Mouse (Mus musculus) CD4-positive, CD25-positive, alpha-beta regulatory T cell (primary cell): ENCODE data around the gene Mthfd2l. TPM values are rescaled to one million over a fixed set of nuclear protein-coding genes. Genes with fewer than 3 reads are reported as not detected.

ENCODE experiments used
- polyA plus RNA-seq: library from polyadenylated mRNA; unstranded; fragments of 100-300 nt; shearing (Covaris generic); gene quantifications from one replicate; pipeline ENCODE4 v1.2.1, GENCODE M21; 2017

The Mthfd2l gene
- polyA plus RNA-seq: 16.6 TPM

DNA sequence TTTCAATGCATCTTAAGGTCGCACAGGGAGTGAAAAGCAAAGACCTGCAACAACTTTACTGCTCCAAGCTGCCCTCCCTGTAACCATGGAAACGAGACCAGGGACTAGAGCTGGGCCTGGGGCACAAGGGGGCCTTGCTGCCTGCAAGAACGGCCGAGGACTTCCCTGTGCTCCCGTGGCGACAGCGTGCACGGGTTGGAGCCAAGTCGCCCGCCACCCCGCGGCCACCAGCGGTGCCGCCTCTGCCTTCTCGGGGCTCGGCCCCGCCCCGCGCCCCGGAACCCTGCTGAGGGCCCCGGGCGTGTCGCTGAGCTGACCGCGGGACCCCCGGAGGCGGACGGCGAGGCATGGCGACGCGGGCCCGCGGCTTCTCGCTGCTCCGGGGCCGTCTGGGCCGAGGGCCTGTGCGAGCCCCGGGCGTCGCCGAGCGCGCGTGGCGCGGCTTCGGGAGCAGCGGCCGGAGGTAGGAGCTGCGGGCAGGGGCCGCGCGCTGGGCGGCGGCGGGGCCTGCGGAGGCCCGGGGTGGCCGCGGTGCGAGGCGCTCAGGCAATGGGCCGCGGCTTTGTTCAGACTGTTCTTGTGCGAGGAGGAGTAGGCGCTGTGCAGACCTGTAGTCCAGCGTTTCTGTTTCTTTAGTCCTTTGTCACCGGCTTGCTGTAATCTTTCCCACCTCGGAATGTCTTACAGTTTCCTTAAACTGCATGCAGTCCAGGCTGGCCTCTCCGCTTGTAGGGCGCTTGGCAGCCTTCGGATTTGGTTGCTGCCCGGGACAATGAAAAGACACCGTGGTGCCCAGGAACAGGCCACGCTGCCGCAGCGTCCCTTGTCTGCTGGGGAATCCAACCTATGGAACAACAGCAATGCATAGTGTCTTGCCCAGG lies at the start of gene Mthfd2l:
TSS of gene Mthfd2l (plus strand) at position 147 of the 881 bp plus-strand sequence.

DNA sequence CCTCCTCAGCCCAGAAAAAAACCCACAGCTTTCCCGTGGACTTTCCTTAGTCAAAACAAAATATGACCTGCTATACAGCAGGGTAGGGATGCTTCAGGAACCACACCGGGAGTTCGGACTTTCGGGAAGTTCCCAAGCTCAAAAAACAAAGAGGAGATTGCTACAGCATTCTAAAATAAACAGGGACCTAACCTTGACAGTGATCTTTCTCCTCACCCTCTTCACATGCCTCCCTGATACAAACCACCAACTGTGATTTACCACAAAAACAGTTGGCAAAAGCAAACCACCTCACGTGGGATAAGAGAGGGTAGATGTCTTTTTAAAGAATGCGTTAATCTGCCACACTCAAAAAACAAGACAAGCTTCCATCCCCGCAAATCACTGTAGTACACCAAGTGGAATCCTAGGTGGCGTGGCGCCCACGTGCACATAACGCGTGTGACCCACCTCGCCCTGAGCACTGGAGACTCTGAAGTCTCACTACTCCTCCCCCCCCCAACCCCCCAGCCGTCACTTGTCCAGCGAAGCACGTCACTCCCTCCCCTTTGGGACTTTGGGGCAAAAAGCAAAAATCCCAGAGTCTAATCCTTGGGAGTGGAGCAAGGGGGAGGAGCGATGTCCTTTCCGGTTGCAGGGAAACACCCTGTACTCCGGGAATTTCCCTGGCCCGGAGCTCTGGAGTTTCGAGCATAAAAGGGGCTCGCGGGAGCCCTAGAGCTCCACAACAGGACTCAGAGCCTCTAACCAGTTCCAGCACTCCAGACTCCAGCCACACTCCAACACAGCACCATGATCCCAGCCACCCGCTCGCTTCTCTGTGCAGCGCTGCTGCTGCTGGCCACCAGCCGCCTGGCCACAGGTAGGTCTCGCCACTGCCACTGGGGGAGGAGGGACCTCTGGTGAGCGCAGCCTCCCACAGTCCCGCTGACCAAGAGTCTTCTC lies 40.1 kb upstream of the Mthfd2l start, which contains the start of gene Cxcl1:
TSS of gene Cxcl1 (plus strand) at position 723 of the 945 bp plus-strand sequence.

DNA sequence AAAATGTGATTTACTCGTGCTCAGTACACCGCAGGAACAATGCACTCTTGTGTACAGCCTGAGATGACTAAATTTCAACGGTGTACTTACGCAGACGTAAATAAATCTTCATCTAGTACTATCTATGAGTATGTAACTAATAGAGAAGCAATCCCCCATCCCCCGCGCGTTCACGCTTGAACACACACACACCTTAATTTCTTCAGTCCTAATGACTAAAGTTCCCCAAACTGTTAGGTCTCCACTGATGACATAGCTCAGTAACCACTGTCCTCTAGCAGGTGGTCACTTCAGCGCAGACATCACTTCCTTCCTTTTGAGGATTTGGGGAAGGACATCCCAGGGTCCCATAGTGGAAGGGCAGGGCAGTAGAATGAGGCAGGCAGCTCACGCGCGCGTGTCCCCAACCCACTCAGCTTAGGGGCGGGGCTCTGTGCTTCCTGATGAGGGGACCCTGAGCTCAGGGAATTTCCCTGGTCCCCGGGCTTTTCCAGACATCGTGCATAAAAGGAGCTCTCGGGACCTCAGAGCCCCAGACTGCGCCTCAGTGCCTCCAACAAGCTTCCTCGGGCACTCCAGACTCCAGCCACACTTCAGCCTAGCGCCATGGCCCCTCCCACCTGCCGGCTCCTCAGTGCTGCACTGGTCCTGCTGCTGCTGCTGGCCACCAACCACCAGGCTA lies 27.4 kb upstream of the Mthfd2l start, which contains the start of gene Cxcl2:
TSS of gene Cxcl2 (plus strand) at position 533 of the 682 bp plus-strand sequence.

DNA sequence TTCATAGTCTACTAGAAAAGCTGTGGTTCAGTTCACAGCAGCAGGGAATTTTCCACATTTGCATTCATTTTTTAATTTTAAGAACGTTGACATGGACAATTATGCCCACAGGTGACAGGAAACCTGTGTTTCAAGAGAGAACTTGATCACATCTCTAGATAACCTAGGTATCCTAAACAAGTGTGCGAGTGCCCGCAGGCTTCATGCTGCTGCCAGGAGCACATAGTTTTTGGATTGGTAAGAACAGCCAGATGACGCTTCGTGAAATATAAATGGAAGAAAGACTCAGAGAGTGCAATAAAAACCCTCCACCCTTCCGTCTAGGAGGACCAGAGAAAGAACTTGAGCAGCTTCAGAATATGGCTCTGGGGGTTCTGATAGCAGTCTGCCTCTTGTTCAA lies 96.2 kb downstream of the Mthfd2l start, which contains the start of gene Epgn:
TSS of gene Epgn (plus strand) at position 301 of the 400 bp plus-strand sequence.

Other genes starting within 250 kb of the Mthfd2l start
- gene Cxcl5, start 171.8 kb upstream of the Mthfd2l start, polyA plus RNA-seq: not detected
- gene Ppbp, start 162.6 kb upstream of the Mthfd2l start, polyA plus RNA-seq: 0.22 TPM
- gene Pf4, start 158.7 kb upstream of the Mthfd2l start, polyA plus RNA-seq: not detected
- 0.38 TPM for gene Cxcl3, start 145.0 kb upstream of the Mthfd2l start, polyA plus RNA-seq
- not detected for gene Cxcl15, start 136.6 kb upstream of the Mthfd2l start, polyA plus RNA-seq
- gene Cxcl1, start 39.9 kb upstream of the Mthfd2l start, polyA plus RNA-seq: not detected
- 0.87 TPM for gene Cxcl2, start 27.2 kb upstream of the Mthfd2l start, polyA plus RNA-seq
- not detected for gene Epgn, start 96.3 kb downstream of the Mthfd2l start, polyA plus RNA-seq
- not detected for gene Ereg, start 143.5 kb downstream of the Mthfd2l start, polyA plus RNA-seq
- gene Areg, start 208.5 kb downstream of the Mthfd2l start, polyA plus RNA-seq: 2.3 TPM